Mouse (Mus musculus) bone marrow macrophage, adult 2 months (primary cell): ENCODE data around the gene Lig3.
A peak's percentile ranks its signal among the peaks of the same experiment; 100 is the strongest.

Experiments used
- CTCF ChIP-seq: IDR thresholded peaks from 2 replicates; pipeline ENCODE4 v1.5.1; 2012; ENCODE audit warnings: low read depth, mild to moderate bottlenecking, low read length, moderate library complexity
- POLR2A ChIP-seq: IDR thresholded peaks from 2 replicates; pipeline ENCODE4 v1.6.1; 2012; ENCODE audit warnings: mild to moderate bottlenecking, low read depth, low read length, borderline replicate concordance

- no peak for TF ChIP-seq POLR2A
- peak; percentile 78; the same call in 1 of the 2 replicates for TF ChIP-seq CTCF
Measured at GRCm38 (mm10) chr11:82746138-82746537, 34.8 kb upstream of the Lig3 start.
